Mouse (Mus musculus): Measurements from ENCODE around the gene Kcne2.

The Kcne2 gene

GRCm38 (mm10) chr16:92292101-92292500, at the start of gene Kcne2:
TSS of gene Kcne2 (plus strand) at chr16:92292389.
- DNase-seq (ENCODE audit: low spot score), result no peak

DNA sequence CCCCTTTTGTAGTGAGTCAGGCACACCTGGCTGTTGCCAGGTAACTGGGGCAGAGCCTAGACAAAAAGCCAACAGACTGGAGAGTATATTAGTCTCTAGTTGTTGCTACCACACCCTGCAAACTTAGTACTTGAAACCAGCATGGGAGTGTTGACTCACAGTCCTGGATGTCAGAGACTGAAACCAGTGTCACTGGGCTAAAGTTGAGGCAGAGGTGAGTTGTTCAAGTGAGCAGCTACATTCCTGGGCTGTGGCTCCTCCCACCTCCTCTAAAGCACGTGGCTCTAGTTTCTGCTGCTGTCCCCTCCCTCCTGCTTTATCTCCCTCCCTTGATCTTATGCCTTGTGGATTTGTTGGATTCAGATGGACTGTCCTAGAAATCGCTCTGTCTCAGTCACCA, 46.3 kb upstream of the Kcne2 start:
- no peak for DNase-seq (ENCODE audit: low spot score)

GRCm38 (mm10) chr16:92246974-92247373, 45.2 kb upstream of the Kcne2 start:
- peak; percentile 50 for DNase-seq (ENCODE audit: low spot score)

GRCm38 (mm10) chr16:92247700-92248099, 44.5 kb upstream of the Kcne2 start:
- no peak for DNase-seq (ENCODE audit: low spot score)

- no peak for DNase-seq (ENCODE audit: low spot score)
These were observed 42.5 kb upstream of the Kcne2 start for GRCm38 (mm10) chr16:92249681-92250080.

DNA sequence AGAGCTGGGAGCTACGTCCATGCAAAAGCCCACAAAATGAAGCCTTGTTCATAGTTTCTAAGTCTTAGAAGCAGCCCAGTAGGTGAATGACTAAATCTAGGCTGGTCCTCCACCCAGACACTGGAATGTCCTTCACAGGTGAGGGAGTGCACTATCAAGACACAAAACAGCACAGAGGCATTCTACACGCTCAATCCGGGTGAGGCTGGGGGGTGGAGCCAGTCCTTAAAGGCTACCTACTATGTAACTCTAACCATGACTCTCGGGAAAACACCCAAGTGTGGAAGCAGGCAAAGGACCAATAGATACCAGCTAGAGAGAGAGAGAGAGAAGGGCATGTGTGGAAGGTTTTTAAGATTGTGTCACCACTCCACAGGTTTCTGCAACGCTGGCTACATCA, 41.7 kb upstream of the Kcne2 start:
- DNase-seq (ENCODE audit: low spot score), result no peak

GRCm38 (mm10) chr16:92254316-92254715, 37.9 kb upstream of the Kcne2 start:
- no peak for DNase-seq (ENCODE audit: low spot score)

- DNase-seq (ENCODE audit: low spot score), result peak; percentile 46
These were observed 24.3 kb upstream of the Kcne2 start for GRCm38 (mm10) chr16:92267861-92268260.

DNA sequence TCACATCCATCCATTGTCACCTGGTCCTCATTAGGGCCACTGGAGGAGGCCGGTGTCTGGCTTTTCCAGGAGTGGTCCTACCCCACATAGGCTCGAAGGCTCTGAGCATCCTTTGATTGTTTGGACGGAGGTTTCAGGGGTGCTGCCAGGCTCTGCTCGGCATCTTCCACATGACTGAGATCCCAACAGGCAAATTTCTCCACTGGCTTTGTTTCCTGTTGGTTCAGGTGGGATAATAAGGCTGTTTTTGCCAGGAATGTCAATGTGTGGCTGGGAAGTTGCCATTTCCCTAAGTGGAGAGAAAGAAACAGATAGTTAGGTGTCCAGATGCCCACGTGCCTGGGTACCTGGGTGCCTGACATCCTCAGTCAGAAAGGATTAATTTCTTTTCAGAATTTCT, 17.7 kb upstream of the Kcne2 start:
- no peak for DNase-seq (ENCODE audit: low spot score)

DNA sequence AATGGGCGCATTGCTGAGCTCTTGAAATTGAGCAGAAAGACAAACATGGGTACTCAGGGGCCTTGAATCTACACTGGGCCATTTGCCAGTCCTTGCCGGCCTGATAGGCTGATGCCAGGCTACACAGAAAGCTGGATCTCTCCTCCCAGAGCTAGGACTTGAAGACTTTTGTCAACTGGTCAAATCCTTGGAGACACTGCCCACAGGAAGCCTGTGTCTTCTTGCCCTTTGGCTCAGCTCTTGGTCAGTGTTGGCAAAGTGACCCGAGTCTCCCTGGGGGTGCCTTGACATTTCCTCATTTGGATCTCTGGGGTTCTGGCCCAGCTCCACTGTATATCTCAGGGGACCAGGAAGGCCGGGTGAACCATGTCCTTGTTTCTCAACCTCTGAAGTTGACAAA, 16.7 kb upstream of the Kcne2 start:
- DNase-seq (ENCODE audit: low spot score), result peak; percentile 99

DNA sequence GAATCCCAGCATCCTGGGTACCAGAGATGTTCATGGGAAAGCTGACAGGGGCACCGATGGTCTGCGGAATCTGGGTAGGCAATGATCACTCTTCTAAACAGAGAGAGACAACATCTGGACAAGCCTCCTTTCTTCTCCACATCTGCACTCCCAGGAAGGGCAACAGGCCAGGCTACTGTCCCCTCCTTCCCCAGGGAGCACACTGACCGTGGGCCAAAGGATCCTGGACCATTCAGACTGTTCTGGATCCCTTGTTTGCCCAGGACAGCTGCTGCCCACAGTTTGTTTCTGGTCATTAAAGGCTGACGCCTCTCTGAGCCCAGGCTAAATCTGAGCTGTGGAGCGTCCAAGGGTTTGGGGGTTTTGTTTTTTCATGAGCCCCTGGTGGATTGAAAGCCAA, 9.5 kb upstream of the Kcne2 start:
- DNase-seq (ENCODE audit: low spot score), result peak; percentile 38

- no peak for DNase-seq (ENCODE audit: low spot score)
These were observed 7.1 kb upstream of the Kcne2 start for GRCm38 (mm10) chr16:92285068-92285467.

DNA sequence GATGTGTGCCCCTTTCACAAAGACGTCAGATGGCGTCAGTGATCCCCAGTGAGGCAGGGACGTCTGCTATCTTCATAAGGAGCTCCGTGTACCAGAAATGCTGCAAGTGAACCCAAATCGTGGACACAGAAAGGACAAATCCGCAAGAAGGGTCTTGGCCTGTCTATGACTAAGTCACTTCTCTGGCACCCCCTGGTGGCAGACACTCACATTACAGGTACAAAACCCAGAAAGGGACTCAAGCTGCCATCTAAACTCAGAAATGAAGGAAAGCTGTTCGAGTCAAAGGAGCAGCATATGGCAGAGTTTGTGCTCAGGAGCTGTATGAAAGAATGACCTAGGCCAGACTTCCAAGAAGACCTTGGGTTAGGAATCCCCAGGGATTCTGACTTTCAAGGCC, 5.6 kb upstream of the Kcne2 start:
- peak; percentile 95 for DNase-seq (ENCODE audit: low spot score)

DNA sequence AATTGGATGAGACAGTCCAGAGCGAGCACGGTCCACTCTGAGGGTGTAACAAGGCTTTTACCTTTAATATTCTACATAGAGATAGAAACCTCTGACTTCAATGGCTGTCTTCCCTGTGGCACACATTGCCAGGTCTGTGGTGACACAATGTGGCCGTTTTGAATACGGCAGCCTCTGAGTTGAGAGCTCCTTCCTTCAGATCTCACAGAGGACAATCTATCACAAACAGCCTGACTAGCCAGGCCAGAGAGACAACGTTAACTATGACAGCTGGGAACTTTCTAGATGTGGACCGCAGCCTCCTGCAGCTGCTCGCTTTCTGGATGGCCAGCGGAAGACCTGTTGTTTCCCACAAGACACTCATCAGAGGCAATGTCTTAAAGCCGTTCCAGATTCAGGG, 3.4 kb upstream of the Kcne2 start:
- peak; percentile 88 for DNase-seq (ENCODE audit: low spot score)

DNA sequence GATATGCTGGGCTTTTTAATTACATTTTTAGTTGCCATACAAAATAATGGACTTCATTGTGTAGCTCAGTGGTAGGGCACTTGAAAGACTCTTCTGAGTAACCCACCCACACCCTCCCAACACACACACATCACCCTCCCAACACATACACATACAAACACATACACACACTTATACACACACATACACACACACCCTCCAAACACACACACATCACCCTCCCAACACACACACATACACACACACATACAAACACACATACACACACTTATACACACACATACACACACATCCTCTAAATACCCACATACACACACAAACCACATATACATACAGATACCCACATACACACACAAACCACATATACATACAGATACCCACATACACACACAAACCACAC, 2.1 kb upstream of the Kcne2 start:
- DNase-seq (ENCODE audit: low spot score), result no peak

- DNase-seq (ENCODE audit: low spot score), result no peak
These were observed 2.2 kb downstream of the Kcne2 start for GRCm38 (mm10) chr16:92294267-92294970.

DNA sequence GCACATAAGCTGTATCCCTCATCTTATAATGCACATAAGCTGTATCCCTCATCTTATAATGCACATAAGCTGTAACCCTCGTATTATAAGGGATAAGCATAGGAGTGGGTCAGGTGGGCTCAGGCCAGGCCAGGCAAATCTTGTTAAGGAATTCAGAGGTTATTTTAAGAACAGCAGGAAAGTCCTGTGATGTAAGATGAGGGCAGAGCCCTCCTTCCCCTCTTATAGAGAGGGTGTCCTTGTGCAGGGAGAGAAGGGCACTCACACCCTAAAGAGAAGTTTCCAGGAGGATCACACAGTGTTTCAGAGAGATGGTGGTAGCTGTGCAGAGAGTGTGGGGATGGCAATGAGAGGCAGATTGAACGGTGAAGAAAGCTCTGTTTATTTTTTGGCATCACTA, 3.1 kb downstream of the Kcne2 start:
- no peak for DNase-seq (ENCODE audit: low spot score)

DNA sequence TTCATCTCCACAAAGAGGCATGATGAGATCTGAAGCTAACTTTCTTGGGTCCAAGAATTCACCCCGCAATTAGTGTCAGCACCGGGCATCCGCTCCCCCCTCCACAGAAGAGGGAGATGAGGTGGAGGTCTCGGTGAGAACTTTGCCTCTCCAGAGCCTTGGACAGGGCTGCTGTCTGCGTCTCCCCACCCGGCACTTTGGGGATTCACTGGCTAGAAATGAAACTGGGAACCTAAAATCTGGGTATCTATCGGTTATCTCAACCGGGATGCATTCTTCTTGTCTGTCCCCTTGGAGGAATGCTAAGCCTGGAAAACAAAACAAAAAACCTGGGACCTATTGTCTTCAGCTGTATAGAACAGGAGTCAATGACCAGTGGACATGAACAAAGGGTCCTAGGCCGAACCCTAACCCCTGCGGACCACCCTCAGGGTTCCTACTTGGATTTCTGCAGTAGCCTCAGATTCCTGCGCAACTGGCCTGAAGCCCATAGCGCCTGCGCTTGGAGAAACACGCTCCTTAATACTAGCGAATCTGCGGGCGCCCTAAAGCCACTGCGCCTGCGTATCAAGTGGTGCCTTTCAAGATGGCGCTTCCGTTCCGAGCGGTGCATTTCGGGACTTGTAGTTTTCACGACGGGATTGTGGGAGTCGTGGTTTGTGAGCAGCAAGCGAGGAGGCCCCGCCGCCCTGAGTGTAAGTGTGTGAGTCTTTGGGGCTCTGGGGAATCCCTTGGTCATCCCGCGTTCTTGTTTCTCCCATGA, 8.6 kb downstream of the Kcne2 start, which contains the start of gene Smim11:
Gene Smim11, plus strand, starts transcription at position 638 of the 763 bp plus-strand sequence.
- DNase-seq (ENCODE audit: low spot score), result peak; percentile 99

DNA sequence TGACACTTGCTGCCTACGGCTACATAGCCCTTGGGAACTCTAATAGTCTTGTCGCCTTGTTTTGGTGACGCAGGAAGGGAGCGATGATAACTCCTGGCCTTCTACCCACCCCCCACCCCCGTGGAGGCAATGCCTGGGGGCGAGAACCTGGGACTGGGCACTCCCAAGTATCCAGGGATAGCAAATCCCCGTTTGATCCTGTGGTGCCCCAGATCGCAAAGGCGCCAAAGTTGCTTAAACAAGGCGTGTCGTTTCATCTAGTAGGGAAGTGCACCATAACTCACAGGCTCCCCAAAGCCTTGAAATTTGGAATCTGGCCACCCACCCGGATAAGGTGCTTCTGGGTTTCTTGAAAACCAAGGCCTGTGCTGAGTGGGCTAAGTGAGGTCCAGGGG, 9.2 kb downstream of the Kcne2 start:
- DNase-seq (ENCODE audit: low spot score), result no peak

- DNase-seq (ENCODE audit: low spot score), result peak; percentile 63
These were observed 9.8 kb downstream of the Kcne2 start for GRCm38 (mm10) chr16:92301989-92302388.

GRCm38 (mm10) chr16:92302506-92302905, 10.3 kb downstream of the Kcne2 start:
- DNase-seq (ENCODE audit: low spot score), result no peak

DNA sequence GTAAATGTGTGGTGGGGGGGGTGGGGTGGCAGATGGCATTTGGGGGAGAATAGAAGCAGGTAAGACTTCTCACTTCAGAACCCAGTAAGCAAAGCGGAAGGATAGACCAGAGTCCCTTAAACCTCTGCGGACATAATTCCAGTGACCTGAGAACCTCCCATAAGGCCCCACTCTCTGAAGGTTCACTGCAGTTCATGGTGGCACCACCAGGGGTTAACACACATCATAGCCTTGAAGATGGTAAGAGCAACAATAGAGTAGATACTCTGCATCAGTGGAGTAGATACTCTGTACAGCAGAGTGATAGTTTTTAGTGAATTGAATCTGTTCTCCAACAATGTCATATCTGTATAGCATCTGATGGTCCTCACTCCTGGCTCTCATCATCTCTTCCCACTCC, 13.3 kb downstream of the Kcne2 start:
- no peak for DNase-seq (ENCODE audit: low spot score)

- DNase-seq (ENCODE audit: low spot score), result no peak
These were observed 15.8 kb downstream of the Kcne2 start for GRCm38 (mm10) chr16:92307947-92308346.

DNA sequence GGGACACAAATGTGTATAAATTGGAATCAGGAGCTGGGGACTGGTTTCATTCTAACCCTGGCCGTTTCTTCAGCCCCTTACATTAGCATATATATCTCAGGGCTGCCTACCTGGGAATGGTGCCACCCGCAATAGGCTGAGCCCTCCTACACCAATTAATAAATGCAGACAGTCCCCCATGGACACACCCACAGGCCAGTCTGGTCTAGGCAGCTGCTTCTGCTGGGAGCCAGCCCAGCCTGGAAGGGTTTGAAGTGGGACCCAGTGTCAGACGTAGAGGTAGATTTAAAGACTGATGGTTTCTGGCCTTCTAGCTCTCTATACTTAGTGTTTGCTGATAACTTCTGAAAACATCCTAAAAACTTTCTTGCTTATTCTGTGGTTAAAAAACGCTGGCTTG, 16.9 kb downstream of the Kcne2 start:
- no peak for DNase-seq (ENCODE audit: low spot score)
